Mouse (Mus musculus): ENCODE results near the gene Ltbp2.

DNA sequence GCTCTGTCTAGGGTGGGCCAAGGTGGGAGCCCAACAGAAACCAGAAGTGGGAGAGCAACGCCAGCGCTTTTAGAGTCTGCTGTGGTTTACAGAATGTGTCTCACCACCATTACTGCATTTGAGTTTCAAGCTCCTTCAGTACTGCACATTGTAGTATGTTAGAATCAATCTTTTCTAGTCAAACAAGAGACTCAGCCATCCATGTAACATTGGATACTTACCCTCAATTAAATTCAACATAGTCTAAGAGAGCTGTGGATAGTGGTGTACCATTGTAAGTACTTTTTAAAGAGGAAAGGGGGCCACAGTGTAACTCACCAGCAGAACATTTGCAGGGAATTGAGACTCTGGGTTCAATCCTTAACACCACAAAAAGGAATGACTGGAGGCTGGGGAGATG, 35.3 kb upstream of the Ltbp2 start:
- no peak for TF ChIP-seq POLR2A (IDR thresholded peaks at IDR 0.05; ENCODE audit: low read depth, low read length)
- no peak for TF ChIP-seq CTCF (IDR thresholded peaks at IDR 0.05; ENCODE audit: borderline replicate concordance, insufficient read depth, low read length)
